Mouse (Mus musculus): Measurements from ENCODE around the gene Tac2. TPM values are rescaled to one million over a fixed set of nuclear protein-coding genes. Genes with fewer than 3 reads are reported as not detected.
"Not testable (repeated sequence)": the region's sequence is repeated elsewhere in the genome, so short reads cannot be mapped to it uniquely, and the experiment has no call there.

The Tac2 gene
- polyA plus RNA-seq, 1 experiment, result not detected

DNA sequence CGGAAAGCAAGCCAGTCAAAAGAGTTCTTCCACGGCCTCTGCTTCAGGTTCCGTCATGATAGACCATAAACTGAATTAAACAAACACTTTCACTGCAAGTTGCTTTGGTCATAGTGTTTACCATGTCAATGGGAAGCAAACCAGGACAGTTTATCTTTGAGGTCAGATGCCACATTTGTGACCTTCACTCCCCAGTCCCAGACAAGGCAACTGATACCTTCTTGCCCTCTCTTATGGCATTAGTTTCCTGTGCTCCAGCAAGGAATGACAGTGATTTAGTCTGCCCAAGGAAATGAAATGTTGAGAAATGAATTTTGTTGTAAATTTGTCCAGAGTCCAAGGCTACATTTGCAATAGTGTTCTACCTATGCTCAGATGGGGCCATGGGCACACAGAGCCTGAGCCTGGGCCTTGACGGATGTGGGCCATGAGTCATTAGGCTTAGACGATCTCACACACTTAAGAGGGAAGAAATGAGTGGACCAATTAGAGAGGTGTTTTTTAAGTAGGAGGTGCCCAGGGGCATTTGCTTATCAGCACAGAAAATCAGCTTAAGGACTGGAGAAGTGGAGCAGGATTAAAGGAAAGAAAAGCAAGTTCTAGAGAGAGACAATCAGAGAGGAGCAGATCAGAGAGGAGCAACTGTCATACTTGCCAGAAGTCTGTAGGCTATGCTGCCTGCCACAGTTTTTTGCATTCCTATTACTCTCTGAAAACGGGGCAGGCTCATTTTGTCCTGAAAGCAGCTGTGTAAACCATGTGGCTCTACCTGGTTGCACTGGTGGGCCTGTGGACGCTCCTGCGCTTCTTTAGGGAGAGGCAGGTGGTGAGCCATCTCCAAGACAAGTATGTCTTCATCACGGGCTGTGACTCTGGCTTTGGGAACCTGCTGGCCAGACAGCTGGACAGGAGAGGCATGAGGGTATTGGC lies 35.2 kb downstream of the Tac2 start, which contains the start of the genes Rdh1 and Rdh16f1:
Gene Rdh1 (plus strand): TSS at position 541 of the 930 bp plus-strand sequence.
Gene Rdh16f1 (plus strand): TSS at position 607 of the 930 bp plus-strand sequence.
- no peak for DNase-seq (ENCODE audit: low spot score)

DNA sequence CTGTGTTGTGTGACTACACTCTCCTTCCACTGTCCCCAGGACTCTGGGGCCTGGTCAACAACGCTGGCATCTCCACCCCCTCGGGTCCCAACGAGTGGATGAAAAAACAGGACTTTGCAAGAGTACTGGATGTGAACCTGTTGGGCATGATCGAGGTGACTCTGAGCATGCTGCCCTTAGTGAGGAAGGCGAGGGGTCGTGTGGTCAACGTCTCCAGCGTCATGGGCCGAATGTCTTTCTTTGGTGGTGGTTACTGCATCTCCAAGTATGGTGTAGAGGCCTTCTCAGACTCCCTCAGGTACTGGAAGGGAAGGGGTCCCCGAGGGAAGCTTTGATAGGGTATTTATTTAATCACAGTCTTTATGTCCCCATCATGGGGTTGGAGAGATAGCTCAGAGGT lies 38.6 kb downstream of the Tac2 start:
- not testable (repeated sequence) for DNase-seq (ENCODE audit: low spot score)

- DNase-seq (ENCODE audit: low spot score), result no peak
Measured at GRCm38 (mm10) chr10:127763914-127764680, 39.8 kb downstream of the Tac2 start.

DNA sequence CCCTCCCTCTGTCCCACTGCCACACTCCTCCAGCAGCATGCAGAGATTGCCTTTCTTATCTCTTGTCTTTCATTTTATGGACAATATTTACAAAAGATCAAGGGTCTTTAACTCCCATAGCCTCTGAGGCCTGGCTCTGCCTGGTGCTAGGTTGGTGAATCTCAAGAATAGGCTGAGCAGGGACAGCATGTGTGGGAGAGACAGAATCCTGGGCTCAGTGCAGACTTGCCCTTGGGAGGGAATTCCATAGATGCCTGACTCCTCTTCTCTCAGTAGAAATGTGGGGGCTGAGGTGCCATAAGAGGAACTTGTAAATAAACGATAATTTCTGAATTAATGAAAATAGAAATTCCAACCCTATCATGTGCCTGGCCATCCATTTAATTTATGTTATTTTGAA lies 42.3 kb downstream of the Tac2 start:
- DNase-seq (ENCODE audit: low spot score), result no peak

DNA sequence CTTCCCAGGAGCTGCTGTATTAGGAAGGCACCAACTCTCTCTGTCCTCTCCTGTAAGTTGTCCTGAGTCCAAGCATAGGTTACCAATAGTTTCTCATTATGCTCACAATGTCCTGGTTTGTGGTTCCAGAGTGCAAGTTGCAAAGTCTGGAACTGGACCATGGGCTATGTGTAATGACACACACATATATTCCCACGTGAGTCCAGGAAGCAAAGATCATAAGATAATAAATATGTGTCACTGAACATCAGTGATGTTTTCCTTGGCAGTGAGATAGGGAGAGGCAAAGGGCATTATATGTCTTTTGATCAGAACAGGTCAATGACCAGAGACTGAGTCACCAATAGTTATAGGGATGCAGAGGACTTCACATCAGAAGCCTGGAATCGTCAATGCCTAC lies 51.7 kb downstream of the Tac2 start, which contains the start of gene Rdh9:
Gene Rdh9 (plus strand): TSS at position 376 of the 400 bp plus-strand sequence.
- DNase-seq (ENCODE audit: low spot score), result no peak

Other genes starting within 250 kb of the Tac2 start
- gene Stac3, start 222.8 kb upstream of the Tac2 start, polyA plus RNA-seq (2012; rRNA removed), result 2.3 and 4.3 TPM in 2 replicates
- 21.2 and 32.1 TPM in 2 replicates for gene Ndufa4l2, start 209.5 kb upstream of the Tac2 start, polyA plus RNA-seq (2012; rRNA removed)
- 58.7 and 63.9 TPM in 2 replicates for gene Shmt2, start 202.0 kb upstream of the Tac2 start, polyA plus RNA-seq (2012; rRNA removed)
- 0.04 and 0.07 TPM in 2 replicates for gene Nxph4, start 189.9 kb upstream of the Tac2 start, polyA plus RNA-seq (2012; rRNA removed)
- gene Lrp1, start 103.3 kb upstream of the Tac2 start, polyA plus RNA-seq (2012; rRNA removed), result 242 and 366 TPM in 2 replicates
- 78.1 and 88.7 TPM in 2 replicates for gene Stat6, start 81.5 kb upstream of the Tac2 start, polyA plus RNA-seq (2012; rRNA removed)
- gene Nemp1, start 57.6 kb upstream of the Tac2 start, polyA plus RNA-seq (2012; rRNA removed), result 8.3 and 9.1 TPM in 2 replicates
- 27.5 and 29.1 TPM in 2 replicates for gene Nab2, start 55.9 kb upstream of the Tac2 start, polyA plus RNA-seq (2012; rRNA removed)
- gene Myo1a, start 19.3 kb upstream of the Tac2 start, polyA plus RNA-seq (2012; rRNA removed), result 0.22 and 0.39 TPM in 2 replicates
- 6.1 and 7.6 TPM in 2 replicates for gene Zbtb39, start 15.1 kb downstream of the Tac2 start, polyA plus RNA-seq (2012; rRNA removed)
- 1.2 and 1.8 TPM in 2 replicates for gene Gpr182, start 27.3 kb downstream of the Tac2 start, polyA plus RNA-seq (2012; rRNA removed)
- 0.03 and 0.09 TPM in 2 replicates for gene Rdh1, start 35.2 kb downstream of the Tac2 start, polyA plus RNA-seq (2012; rRNA removed)
- gene Rdh16f1, start 35.3 kb downstream of the Tac2 start, polyA plus RNA-seq (2012; rRNA removed), result 0.11 TPM in 1 of 2 replicates, not detected in the other
- gene Rdh9, start 51.9 kb downstream of the Tac2 start, polyA plus RNA-seq (2012; rRNA removed), result 0.29 and 0.46 TPM in 2 replicates
- not detected in 2 replicates for gene Rdh16, start 76.7 kb downstream of the Tac2 start, polyA plus RNA-seq (2012; rRNA removed)
- not detected in 2 replicates for gene Rdh19, start 125.5 kb downstream of the Tac2 start, polyA plus RNA-seq (2012; rRNA removed)
- gene Rdh16f2, start 142.0 kb downstream of the Tac2 start, polyA plus RNA-seq (2012; rRNA removed), result not detected in 2 replicates
- 0.10 TPM in 1 of 2 replicates, not detected in the other for gene Rdh7, start 164.3 kb downstream of the Tac2 start, polyA plus RNA-seq (2012; rRNA removed)
- gene Sdr9c7, start 174.0 kb downstream of the Tac2 start, polyA plus RNA-seq (2012; rRNA removed), result 0.07 and 0.24 TPM in 2 replicates